Mouse (Mus musculus) leukemia stem cell, adult 10-12 weeks (primary cell): ENCODE measurements around the gene Tnrc6a. TPM values are rescaled to one million over a fixed set of nuclear protein-coding genes. Genes with fewer than 3 reads are reported as not detected.

Source experiments
- polyA plus RNA-seq: library from polyadenylated mRNA; stranded (reverse); fragments of >175 nt; gene quantifications from 2 replicates; pipeline ENCODE4 v1.2.3, GENCODE M21; 2012; ENCODE audit warnings: low replicate concordance

The Tnrc6a gene
- 22.8 and 51.6 TPM in 2 replicates for polyA plus RNA-seq

GRCm38 (mm10) chr7:123123665-123124298 is at the start of gene Tnrc6a:
Gene Tnrc6a, plus strand, starts transcription at chr7:123123885.

GRCm38 (mm10) chr7:123214365-123215075 is 90.8 kb downstream of the Tnrc6a start, which contains the start of gene Slc5a11:
Gene Slc5a11, plus strand, starts transcription at chr7:123214780.

Other genes starting within 250 kb of the Tnrc6a start
- 33.4 and 39.0 TPM in 2 replicates for gene Rbbp6, start 158.2 kb upstream of the Tnrc6a start, polyA plus RNA-seq
- gene Slc5a11, start 90.9 kb downstream of the Tnrc6a start, polyA plus RNA-seq: not detected in 2 replicates
- 0.54 and 5.1 TPM in 2 replicates for gene Lcmt1, start 245.9 kb downstream of the Tnrc6a start, polyA plus RNA-seq
- 110 and 229 TPM in 2 replicates for gene Arhgap17, start 246.0 kb downstream of the Tnrc6a start, polyA plus RNA-seq